Mouse (Mus musculus) stomach, postnatal 0 days (tissue): ENCODE results near the gene Ddx39.

ENCODE experiments used
- CTCF ChIP-seq: IDR thresholded peaks from 2 replicates; pipeline ENCODE4 v1.5.1; 2016; ENCODE audit warnings: antibody characterized with exemption, low read depth, mild to moderate bottlenecking, moderate library complexity
- EP300 ChIP-seq: optimal IDR thresholded peaks from 2 replicates; pipeline ENCODE3; 2016; ENCODE audit warnings: antibody characterized with exemption

- TF ChIP-seq EP300 = no peak
- TF ChIP-seq CTCF = no peak
These were observed 59.2 kb downstream of the Ddx39 start for GRCm38 (mm10) chr8:83774221-83774620.
